Mouse (Mus musculus): ENCODE results near the gene Slc22a3. TPM values are rescaled to one million over a fixed set of nuclear protein-coding genes. Genes with fewer than 3 reads are reported as not detected.
A peak's percentile ranks its signal among the peaks of the same experiment; 100 is the strongest.

Gene Slc22a3
- polyA plus RNA-seq, 1 experiment from 2014 or later = 2.3 TPM

DNA sequence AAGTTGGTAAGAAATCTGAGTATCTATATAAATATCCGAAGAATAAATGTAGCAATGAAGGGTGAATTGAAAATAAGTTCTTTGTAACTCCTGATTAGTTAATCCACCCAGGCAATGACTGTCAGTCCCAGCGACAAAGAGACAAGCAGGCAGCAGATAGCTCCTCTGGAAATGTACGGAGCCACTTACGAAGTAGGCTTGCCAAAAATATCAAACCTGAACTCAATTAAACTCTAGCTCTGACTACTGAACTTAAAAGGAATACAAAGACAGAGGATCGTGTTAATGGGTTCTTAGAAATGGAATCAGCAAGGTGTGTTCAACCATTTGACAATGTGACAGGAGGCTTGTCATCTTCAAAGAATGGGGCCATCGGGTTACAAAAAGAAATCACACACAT lies 53.8 kb downstream of the Slc22a3 start:
- peaks cover 3% of the 10 kb centered on the region; the same call in 1 of the 2 replicates for H3K4me1 ChIP-seq (ENCODE audit: control insufficient read depth, insufficient read depth, low read length)
- H3K27me3 ChIP-seq (ENCODE audit: control insufficient read depth, insufficient read depth, low read depth, low read length) = no peaks in the 10 kb centered on the region
- H3K27ac ChIP-seq (ENCODE audit: low read length) = no peak overlapping the region
- no peak overlapping the region for H3K4me3 ChIP-seq (ENCODE audit: low read depth, low read length)
- no peak for ATAC-seq
- H3K4me2 ChIP-seq (ENCODE audit: low read length) = no peak overlapping the region
- 85% methylated on average over 6 of the region's 6 CpGs for WGBS
- no peaks in the 10 kb centered on the region for H3K9me3 ChIP-seq (replicated peaks; ENCODE audit: control insufficient read depth, low read length, poor library complexity, severe bottlenecking)
- H3K36me3 ChIP-seq (ENCODE audit: control insufficient read depth, insufficient read depth, low read length) = no peaks in the 10 kb centered on the region
- no peak overlapping the region for H3K9ac ChIP-seq (ENCODE audit: low read depth, low read length)

- H3K9me3 ChIP-seq (replicated peaks; ENCODE audit: control insufficient read depth, low read length, poor library complexity, severe bottlenecking) = no peaks in the 10 kb centered on the region
- no peak overlapping the region for H3K9ac ChIP-seq (ENCODE audit: low read depth, low read length)
- H3K4me2 ChIP-seq (ENCODE audit: low read length) = no peak overlapping the region
- ATAC-seq = no peak
- H3K4me1 ChIP-seq (ENCODE audit: control insufficient read depth, insufficient read depth, low read length) = peaks cover 3% of the 10 kb centered on the region; the same call in 1 of the 2 replicates
- WGBS = 69% methylated on average over 11 of the region's 11 CpGs
- H3K4me3 ChIP-seq (ENCODE audit: low read depth, low read length) = no peak overlapping the region
- H3K36me3 ChIP-seq (ENCODE audit: control insufficient read depth, insufficient read depth, low read length) = no peaks in the 10 kb centered on the region
- H3K27me3 ChIP-seq (ENCODE audit: control insufficient read depth, insufficient read depth, low read depth, low read length) = no peaks in the 10 kb centered on the region
- no peak overlapping the region for H3K27ac ChIP-seq (ENCODE audit: low read length)
Measured at GRCm38 (mm10) chr17:12452862-12453531, 54.5 kb downstream of the Slc22a3 start.

GRCm38 (mm10) chr17:12451234-12451633 lies 56.3 kb downstream of the Slc22a3 start:
- H3K27me3 ChIP-seq (ENCODE audit: control insufficient read depth, insufficient read depth, low read depth, low read length) = no peaks in the 10 kb centered on the region
- H3K9me3 ChIP-seq (replicated peaks; ENCODE audit: control insufficient read depth, low read length, poor library complexity, severe bottlenecking) = no peaks in the 10 kb centered on the region
- no peak overlapping the region for H3K27ac ChIP-seq (ENCODE audit: low read length)
- H3K4me1 ChIP-seq (ENCODE audit: control insufficient read depth, insufficient read depth, low read length) = peaks cover 3% of the 10 kb centered on the region; the same call in 1 of the 2 replicates
- 39% methylated on average over 4 of the region's 4 CpGs for WGBS
- no peak for ATAC-seq
- H3K9ac ChIP-seq (ENCODE audit: low read depth, low read length) = no peak overlapping the region
- no peaks in the 10 kb centered on the region for H3K36me3 ChIP-seq (ENCODE audit: control insufficient read depth, insufficient read depth, low read length)
- no peak overlapping the region for H3K4me2 ChIP-seq (ENCODE audit: low read length)
- H3K4me3 ChIP-seq (ENCODE audit: low read depth, low read length) = no peak overlapping the region

DNA sequence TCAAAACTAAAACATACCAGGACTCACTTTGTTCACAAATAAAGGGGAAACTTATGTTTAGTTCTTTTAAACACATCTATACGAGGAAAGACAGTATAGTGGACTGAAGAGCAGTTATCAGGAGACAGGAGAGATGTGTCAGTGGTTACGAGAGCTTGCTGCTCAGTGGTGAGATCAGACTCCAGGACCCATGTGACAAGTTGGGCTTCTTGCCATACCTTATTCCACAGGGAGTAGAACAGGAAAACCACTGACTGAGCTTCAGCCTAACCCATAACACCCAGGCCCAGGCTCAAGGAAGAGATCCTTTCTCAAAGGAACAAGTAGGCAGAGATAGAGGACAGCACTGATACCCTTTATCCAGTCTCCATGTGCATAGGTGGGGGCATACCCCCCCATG lies 62.9 kb downstream of the Slc22a3 start:
- Histone ChIP-seq H3K27me3 (ENCODE audit: control insufficient read depth, insufficient read depth, low read depth, low read length) (no peaks in the 10 kb centered on the region), H3K36me3 (ENCODE audit: control insufficient read depth, insufficient read depth, low read length) (no peaks in the 10 kb centered on the region), H3K4me1 (ENCODE audit: control insufficient read depth, insufficient read depth, low read length) (no peaks in the 10 kb centered on the region), H3K9me3 (replicated peaks; ENCODE audit: control insufficient read depth, low read length, poor library complexity, severe bottlenecking) (no peaks in the 10 kb centered on the region), H3K4me3 (ENCODE audit: low read depth, low read length) (no peak overlapping the region), H3K4me2 (ENCODE audit: low read length) (no peak overlapping the region), H3K9ac (ENCODE audit: low read depth, low read length) (no peak overlapping the region), H3K27ac (ENCODE audit: low read length) (no peak overlapping the region)
- ATAC-seq = no peak
- 80% methylated on average over 2 of the region's 2 CpGs for WGBS

DNA sequence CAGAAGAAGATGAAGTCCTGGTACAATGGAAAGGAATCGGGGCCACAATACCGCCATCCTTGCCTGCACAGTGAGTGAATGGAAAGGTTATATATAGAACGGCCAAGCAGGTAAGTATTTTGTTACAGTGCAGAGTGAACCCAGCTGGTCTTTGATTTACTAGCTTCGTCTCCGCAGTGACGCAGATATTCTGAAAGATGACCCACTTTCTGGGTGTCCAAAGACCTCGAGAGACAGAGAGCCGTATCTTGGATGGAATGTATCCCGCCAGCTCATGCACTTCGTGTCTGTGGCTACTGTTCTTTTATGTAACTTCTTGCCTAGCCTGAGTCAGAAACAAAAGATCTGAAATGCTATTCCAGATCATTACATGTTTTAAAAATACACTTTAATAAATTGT lies 69.7 kb downstream of the Slc22a3 start:
- Histone ChIP-seq H3K4me1 (ENCODE audit: control insufficient read depth, insufficient read depth, low read length) (no peaks in the 10 kb centered on the region), H3K4me2 (ENCODE audit: low read length) (no peak overlapping the region), H3K27ac (ENCODE audit: low read length) (no peak overlapping the region), H3K9me3 (replicated peaks; ENCODE audit: control insufficient read depth, low read length, poor library complexity, severe bottlenecking) (no peaks in the 10 kb centered on the region), H3K9ac (ENCODE audit: low read depth, low read length) (no peak overlapping the region), H3K4me3 (ENCODE audit: low read depth, low read length) (no peak overlapping the region), H3K36me3 (ENCODE audit: control insufficient read depth, insufficient read depth, low read length) (no peaks in the 10 kb centered on the region), H3K27me3 (ENCODE audit: control insufficient read depth, insufficient read depth, low read depth, low read length) (no peaks in the 10 kb centered on the region)
- ATAC-seq = no peak
- WGBS = 85% methylated on average over 10 of the region's 10 CpGs

GRCm38 (mm10) chr17:12431707-12432106 lies 75.8 kb downstream of the Slc22a3 start:
- Histone ChIP-seq H3K27me3 (ENCODE audit: control insufficient read depth, insufficient read depth, low read depth, low read length) (no peaks in the 10 kb centered on the region), H3K27ac (ENCODE audit: low read length) (no peak overlapping the region), H3K9ac (ENCODE audit: low read depth, low read length) (no peak overlapping the region), H3K4me3 (ENCODE audit: low read depth, low read length) (no peak overlapping the region), H3K36me3 (ENCODE audit: control insufficient read depth, insufficient read depth, low read length) (no peaks in the 10 kb centered on the region), H3K9me3 (replicated peaks; ENCODE audit: control insufficient read depth, low read length, poor library complexity, severe bottlenecking) (no peaks in the 10 kb centered on the region), H3K4me1 (ENCODE audit: control insufficient read depth, insufficient read depth, low read length) (peaks cover 4% of the 10 kb centered on the region; the same call in 1 of the 2 replicates), H3K4me2 (ENCODE audit: low read length) (no peak overlapping the region)
- no peak; the same call in 1 of the 2 replicates for ATAC-seq
- WGBS = 68% methylated on average over 5 of the region's 5 CpGs

DNA sequence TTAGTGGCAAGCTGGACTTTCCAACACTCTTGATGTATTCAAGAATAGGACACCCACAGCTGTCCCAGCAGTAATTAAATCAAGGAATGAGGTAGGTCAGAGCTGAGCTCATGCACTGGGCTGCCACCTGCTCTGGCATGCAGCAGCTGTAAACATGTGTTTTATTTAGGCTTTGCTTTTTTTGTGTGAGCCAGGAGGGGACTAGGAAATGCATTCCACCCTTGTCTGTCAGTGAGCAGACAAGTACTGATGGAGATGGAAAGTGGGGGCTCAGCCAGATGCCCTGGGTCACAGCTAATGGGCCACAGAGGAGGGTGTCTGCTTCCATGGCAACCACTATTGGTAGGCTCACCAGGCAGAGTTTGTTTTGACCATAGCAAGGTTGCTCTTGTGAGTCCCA lies 79.1 kb downstream of the Slc22a3 start:
- ATAC-seq = 0 out of 2 replicates have a peak, but pooled peaks have one; percentile 66
- Histone ChIP-seq H3K9ac (ENCODE audit: low read depth, low read length) (no peak overlapping the region), H3K27ac (ENCODE audit: low read length) (no peak overlapping the region)

GRCm38 (mm10) chr17:12427156-12427555 lies 80.3 kb downstream of the Slc22a3 start:
- Histone ChIP-seq H3K27ac (ENCODE audit: low read length) (no peak overlapping the region), H3K27me3 (ENCODE audit: control insufficient read depth, insufficient read depth, low read depth, low read length) (no peaks in the 10 kb centered on the region), H3K36me3 (ENCODE audit: control insufficient read depth, insufficient read depth, low read length) (no peaks in the 10 kb centered on the region), H3K4me2 (ENCODE audit: low read length) (no peak overlapping the region), H3K4me3 (ENCODE audit: low read depth, low read length) (no peak overlapping the region), H3K9me3 (replicated peaks; ENCODE audit: control insufficient read depth, low read length, poor library complexity, severe bottlenecking) (no peaks in the 10 kb centered on the region), H3K4me1 (ENCODE audit: control insufficient read depth, insufficient read depth, low read length) (peaks cover 4% of the 10 kb centered on the region; the same call in 1 of the 2 replicates), H3K9ac (ENCODE audit: low read depth, low read length) (no peak overlapping the region)
- ATAC-seq = no peak
- WGBS = 31% methylated on average over 3 of the region's 3 CpGs

More for the DNA sequence above, 79.1 kb downstream of the Slc22a3 start:
- Histone ChIP-seq H3K4me3 (ENCODE audit: low read depth, low read length) (no peak overlapping the region), H3K36me3 (ENCODE audit: control insufficient read depth, insufficient read depth, low read length) (no peaks in the 10 kb centered on the region), H3K27me3 (ENCODE audit: control insufficient read depth, insufficient read depth, low read depth, low read length) (no peaks in the 10 kb centered on the region), H3K4me2 (ENCODE audit: low read length) (no peak overlapping the region), H3K4me1 (ENCODE audit: control insufficient read depth, insufficient read depth, low read length) (peaks cover 4% of the 10 kb centered on the region; the same call in 1 of the 2 replicates), H3K9me3 (replicated peaks; ENCODE audit: control insufficient read depth, low read length, poor library complexity, severe bottlenecking) (no peaks in the 10 kb centered on the region)

DNA sequence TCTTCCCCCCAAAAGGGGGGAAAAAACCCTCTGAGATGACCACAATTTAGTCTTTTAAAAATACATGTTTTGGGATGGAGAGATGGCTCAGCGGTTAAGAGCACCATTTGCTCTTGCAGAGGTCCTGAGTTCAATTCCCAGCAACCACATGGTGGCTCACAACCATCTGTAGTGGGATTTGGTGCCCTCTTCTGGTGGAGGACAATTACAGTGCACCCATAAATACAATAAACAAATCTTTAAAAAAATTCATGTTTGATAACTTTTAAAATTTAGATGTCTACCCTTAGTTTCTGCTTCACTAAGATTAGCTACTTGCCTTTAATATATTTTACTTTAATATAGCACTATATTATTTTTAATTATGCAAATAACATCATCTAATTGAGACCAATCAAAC lies 85.4 kb downstream of the Slc22a3 start:
- H3K27ac ChIP-seq (ENCODE audit: low read length) = no peak overlapping the region
- H3K36me3 ChIP-seq (ENCODE audit: control insufficient read depth, insufficient read depth, low read length) = no peaks in the 10 kb centered on the region
- WGBS = 86% methylated on average over 1 of the region's 1 CpGs
- H3K27me3 ChIP-seq (ENCODE audit: control insufficient read depth, insufficient read depth, low read depth, low read length) = no peaks in the 10 kb centered on the region
- H3K9ac ChIP-seq (ENCODE audit: low read depth, low read length) = no peak overlapping the region
- no peak overlapping the region for H3K4me2 ChIP-seq (ENCODE audit: low read length)
- no peak for ATAC-seq
- no peaks in the 10 kb centered on the region for H3K4me1 ChIP-seq (ENCODE audit: control insufficient read depth, insufficient read depth, low read length)
- H3K4me3 ChIP-seq (ENCODE audit: low read depth, low read length) = no peak overlapping the region
- no peaks in the 10 kb centered on the region for H3K9me3 ChIP-seq (replicated peaks; ENCODE audit: control insufficient read depth, low read length, poor library complexity, severe bottlenecking)
